Mouse (Mus musculus): ENCODE measurements around the gene Gpx3. TPM values are rescaled to one million over a fixed set of nuclear protein-coding genes. Genes with fewer than 3 reads are reported as not detected.

Gpx3 gene
- polyA plus RNA-seq, 1 experiment from 2014 or later: 263 TPM

DNA sequence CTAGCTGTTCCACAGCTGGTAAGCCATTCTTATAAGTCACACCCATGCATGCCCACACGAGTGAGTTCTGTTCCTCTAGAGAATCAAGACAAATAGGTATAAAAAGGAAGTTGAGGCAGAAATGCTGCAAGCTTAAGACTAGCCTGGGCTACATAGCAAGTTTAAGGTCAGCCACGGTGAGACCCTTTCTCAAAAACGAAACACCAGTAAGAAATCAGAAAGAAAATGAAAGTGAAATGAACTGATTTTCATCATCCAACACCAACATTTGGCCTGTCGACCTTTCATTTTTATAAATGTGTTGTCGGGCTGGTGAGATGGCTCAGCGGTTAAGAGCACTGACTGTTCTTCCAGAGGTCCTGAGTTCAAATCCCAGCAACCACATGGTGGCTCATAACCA is 23.4 kb upstream of the Gpx3 start:
- Histone ChIP-seq H3K27me3 (replicated peaks; ENCODE audit: control insufficient read depth, insufficient read depth, low read length) (no peaks in the 10 kb centered on the region), H3K9ac (ENCODE audit: low read length) (no peak overlapping the region)
- WGBS: 81% methylated on average over 6 of the region's 6 CpGs

GRCm38 (mm10) chr11:54879434-54879833 is 22.8 kb upstream of the Gpx3 start:
- DNase-seq (ENCODE audit: low spot score) (no peak), ATAC-seq (replicated peaks; ENCODE audit: low FRiP score, low TSS enrichment, low read depth) (peak; percentile 36; the same call in 1 of the 2 replicates)
- Histone ChIP-seq H3K27ac (ENCODE audit: low read depth) (no peak overlapping the region), H3K36me3 (ENCODE audit: control insufficient read depth, insufficient read depth, low read length) (no peaks in the 10 kb centered on the region), H3K4me2 (ENCODE audit: low read length) (no peak overlapping the region), H3K27me3 (replicated peaks; ENCODE audit: control insufficient read depth, insufficient read depth, low read length) (no peaks in the 10 kb centered on the region), H3K4me3 (ENCODE audit: low read depth, low read length) (no peak overlapping the region), H3K4me1 (replicated peaks; ENCODE audit: control insufficient read depth, insufficient read depth, low read length) (peaks cover 15% of the 10 kb centered on the region; the same call in 1 of the 2 replicates), H3K9me3 (ENCODE audit: control insufficient read depth, low read length) (no peaks in the 10 kb centered on the region), H3K9ac (ENCODE audit: low read length) (no peak overlapping the region)
- WGBS: 23% methylated on average over 4 of the region's 4 CpGs

More for the DNA sequence above, 23.4 kb upstream of the Gpx3 start:
- DNase-seq (ENCODE audit: low spot score) (no peak), ATAC-seq (replicated peaks; ENCODE audit: low FRiP score, low TSS enrichment, low read depth) (no peak)
- Histone ChIP-seq H3K4me2 (ENCODE audit: low read length) (no peak overlapping the region), H3K4me1 (replicated peaks; ENCODE audit: control insufficient read depth, insufficient read depth, low read length) (peaks cover 15% of the 10 kb centered on the region; the same call in 1 of the 2 replicates), H3K4me3 (ENCODE audit: low read depth, low read length) (no peak overlapping the region), H3K36me3 (ENCODE audit: control insufficient read depth, insufficient read depth, low read length) (peaks cover 5% of the 10 kb centered on the region), H3K27ac (ENCODE audit: low read depth) (no peak overlapping the region), H3K9me3 (ENCODE audit: control insufficient read depth, low read length) (no peaks in the 10 kb centered on the region)

- WGBS: 59% methylated on average over 10 of the region's 10 CpGs
- Histone ChIP-seq H3K9me3 (ENCODE audit: control insufficient read depth, low read length) (no peaks in the 10 kb centered on the region), H3K9ac (ENCODE audit: low read length) (no peak overlapping the region), H3K4me3 (ENCODE audit: low read depth, low read length) (no peak overlapping the region), H3K27me3 (replicated peaks; ENCODE audit: control insufficient read depth, insufficient read depth, low read length) (no peaks in the 10 kb centered on the region), H3K27ac (ENCODE audit: low read depth) (no peak overlapping the region), H3K4me1 (replicated peaks; ENCODE audit: control insufficient read depth, insufficient read depth, low read length) (peaks cover 17% of the 10 kb centered on the region), H3K36me3 (ENCODE audit: control insufficient read depth, insufficient read depth, low read length) (no peaks in the 10 kb centered on the region), H3K4me2 (ENCODE audit: low read length) (no peak overlapping the region)
- DNase-seq (ENCODE audit: low spot score) (no peak), ATAC-seq (replicated peaks; ENCODE audit: low FRiP score, low TSS enrichment, low read depth) (no peak)
Measured at GRCm38 (mm10) chr11:54879922-54880321, 22.3 kb upstream of the Gpx3 start.

DNA sequence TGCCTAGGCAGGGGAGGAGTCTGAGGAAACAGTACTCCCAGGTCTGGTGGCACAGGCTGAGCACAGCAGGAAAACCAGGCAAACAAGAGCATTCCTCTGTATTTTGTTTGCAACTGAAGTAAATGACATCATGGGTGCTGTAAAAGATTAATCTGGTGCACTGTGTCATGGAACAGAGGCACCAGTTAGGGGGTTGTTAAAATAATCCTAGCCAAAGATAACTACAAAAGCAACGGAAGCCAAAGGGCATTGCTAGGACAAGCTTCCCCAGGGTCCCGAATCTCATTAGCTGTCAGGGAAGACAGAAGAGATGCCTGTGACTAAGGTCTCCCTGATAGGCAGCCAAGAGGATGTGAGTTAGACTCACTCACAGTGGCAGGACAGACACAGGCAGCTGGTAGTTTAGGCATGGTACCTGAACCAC is 21.2 kb upstream of the Gpx3 start:
- H3K27ac ChIP-seq (ENCODE audit: low read depth): no peak overlapping the region
- no peaks in the 10 kb centered on the region for H3K9me3 ChIP-seq (ENCODE audit: control insufficient read depth, low read length)
- DNase-seq (ENCODE audit: low spot score): no peak
- no peaks in the 10 kb centered on the region for H3K36me3 ChIP-seq (ENCODE audit: control insufficient read depth, insufficient read depth, low read length)
- no peak overlapping the region for H3K4me3 ChIP-seq (ENCODE audit: low read depth, low read length)
- no peak overlapping the region for H3K9ac ChIP-seq (ENCODE audit: low read length)
- peaks cover 23% of the 10 kb centered on the region for H3K4me1 ChIP-seq (replicated peaks; ENCODE audit: control insufficient read depth, insufficient read depth, low read length)
- H3K4me2 ChIP-seq (ENCODE audit: low read length): no peak overlapping the region
- no peaks in the 10 kb centered on the region for H3K27me3 ChIP-seq (replicated peaks; ENCODE audit: control insufficient read depth, insufficient read depth, low read length)
- 10% methylated on average over 2 of the region's 2 CpGs for WGBS
- ATAC-seq (replicated peaks; ENCODE audit: low FRiP score, low TSS enrichment, low read depth): peak; percentile 54

- Histone ChIP-seq H3K4me3 (ENCODE audit: low read depth, low read length) (no peak overlapping the region), H3K27me3 (replicated peaks; ENCODE audit: control insufficient read depth, insufficient read depth, low read length) (no peaks in the 10 kb centered on the region), H3K27ac (ENCODE audit: low read depth) (no peak overlapping the region), H3K4me2 (ENCODE audit: low read length) (no peak overlapping the region), H3K4me1 (replicated peaks; ENCODE audit: control insufficient read depth, insufficient read depth, low read length) (peaks cover 23% of the 10 kb centered on the region), H3K9ac (ENCODE audit: low read length) (no peak overlapping the region), H3K9me3 (ENCODE audit: control insufficient read depth, low read length) (no peaks in the 10 kb centered on the region), H3K36me3 (ENCODE audit: control insufficient read depth, insufficient read depth, low read length) (no peaks in the 10 kb centered on the region)
- ATAC-seq (replicated peaks; ENCODE audit: low FRiP score, low TSS enrichment, low read depth) (no peak), DNase-seq (ENCODE audit: low spot score) (no peak)
- WGBS: 38% methylated on average over 8 of the region's 8 CpGs
Measured at GRCm38 (mm10) chr11:54882671-54883070, 19.6 kb upstream of the Gpx3 start.

GRCm38 (mm10) chr11:54884197-54884828 is 17.9 kb upstream of the Gpx3 start:
- Histone ChIP-seq H3K4me2 (ENCODE audit: low read length) (no peak overlapping the region), H3K36me3 (ENCODE audit: control insufficient read depth, insufficient read depth, low read length) (no peaks in the 10 kb centered on the region), H3K27ac (ENCODE audit: low read depth) (no peak overlapping the region), H3K4me1 (replicated peaks; ENCODE audit: control insufficient read depth, insufficient read depth, low read length) (peaks cover 23% of the 10 kb centered on the region), H3K9ac (ENCODE audit: low read length) (no peak overlapping the region), H3K9me3 (ENCODE audit: control insufficient read depth, low read length) (no peaks in the 10 kb centered on the region), H3K27me3 (replicated peaks; ENCODE audit: control insufficient read depth, insufficient read depth, low read length) (no peaks in the 10 kb centered on the region), H3K4me3 (ENCODE audit: low read depth, low read length) (no peak overlapping the region)
- ATAC-seq (replicated peaks; ENCODE audit: low FRiP score, low TSS enrichment, low read depth) (no peak), DNase-seq (ENCODE audit: low spot score) (no peak)
- 74% methylated on average over 5 of the region's 5 CpGs for WGBS

- Histone ChIP-seq H3K36me3 (ENCODE audit: control insufficient read depth, insufficient read depth, low read length) (no peaks in the 10 kb centered on the region), H3K9ac (ENCODE audit: low read length) (no peak overlapping the region), H3K4me3 (ENCODE audit: low read depth, low read length) (no peak overlapping the region), H3K27ac (ENCODE audit: low read depth) (no peak overlapping the region), H3K4me2 (ENCODE audit: low read length) (no peak overlapping the region), H3K27me3 (replicated peaks; ENCODE audit: control insufficient read depth, insufficient read depth, low read length) (no peaks in the 10 kb centered on the region), H3K4me1 (replicated peaks; ENCODE audit: control insufficient read depth, insufficient read depth, low read length) (peaks cover 18% of the 10 kb centered on the region), H3K9me3 (ENCODE audit: control insufficient read depth, low read length) (no peaks in the 10 kb centered on the region)
- ATAC-seq (replicated peaks; ENCODE audit: low FRiP score, low TSS enrichment, low read depth) (no peak), DNase-seq (ENCODE audit: low spot score) (no peak)
- WGBS: 4% methylated on average over 5 of the region's 5 CpGs
Measured at GRCm38 (mm10) chr11:54884937-54885336, 17.3 kb upstream of the Gpx3 start.

DNA sequence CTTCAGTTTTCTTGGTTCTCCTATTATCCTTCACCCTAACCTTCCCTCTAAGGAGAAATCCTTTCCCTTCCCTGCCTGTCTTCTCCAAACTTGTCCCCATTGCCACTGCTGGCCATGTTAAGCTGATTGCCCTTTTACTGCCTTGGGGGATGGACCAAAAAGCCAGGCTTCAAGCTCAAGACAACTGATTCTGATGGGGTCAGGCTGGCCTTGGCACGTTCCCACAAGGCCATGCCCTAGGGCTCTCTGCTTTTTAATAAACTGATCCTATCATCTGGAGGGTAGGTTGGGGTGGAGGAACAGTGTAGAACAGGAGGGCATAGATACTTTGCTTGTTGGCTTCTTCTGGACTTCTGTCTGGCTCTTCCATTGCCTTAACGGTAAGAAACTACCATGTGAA is 16.8 kb upstream of the Gpx3 start:
- Histone ChIP-seq H3K4me2 (ENCODE audit: low read length) (no peak overlapping the region), H3K9me3 (ENCODE audit: control insufficient read depth, low read length) (no peaks in the 10 kb centered on the region), H3K27ac (ENCODE audit: low read depth) (0 out of 2 replicates have a peak overlapping the region, but pooled peaks have one; percentile 22), H3K4me1 (replicated peaks; ENCODE audit: control insufficient read depth, insufficient read depth, low read length) (peaks cover 18% of the 10 kb centered on the region; the same call in 1 of the 2 replicates), H3K4me3 (ENCODE audit: low read depth, low read length) (no peak overlapping the region), H3K9ac (ENCODE audit: low read length) (no peak overlapping the region), H3K36me3 (ENCODE audit: control insufficient read depth, insufficient read depth, low read length) (no peaks in the 10 kb centered on the region), H3K27me3 (replicated peaks; ENCODE audit: control insufficient read depth, insufficient read depth, low read length) (no peaks in the 10 kb centered on the region)
- ATAC-seq (replicated peaks; ENCODE audit: low FRiP score, low TSS enrichment, low read depth) (no peak), DNase-seq (ENCODE audit: low spot score) (no peak)
- 80% methylated on average over 2 of the region's 2 CpGs for WGBS

GRCm38 (mm10) chr11:54887927-54888326 is 14.3 kb upstream of the Gpx3 start:
- H3K27ac ChIP-seq (ENCODE audit: low read depth): no peak overlapping the region
- no peaks in the 10 kb centered on the region for H3K27me3 ChIP-seq (replicated peaks; ENCODE audit: control insufficient read depth, insufficient read depth, low read length)
- no peak overlapping the region for H3K9ac ChIP-seq (ENCODE audit: low read length)
- H3K36me3 ChIP-seq (ENCODE audit: control insufficient read depth, insufficient read depth, low read length): no peaks in the 10 kb centered on the region
- no peak for DNase-seq (ENCODE audit: low spot score)
- no peaks in the 10 kb centered on the region for H3K9me3 ChIP-seq (ENCODE audit: control insufficient read depth, low read length)
- H3K4me3 ChIP-seq (ENCODE audit: low read depth, low read length): no peak overlapping the region
- WGBS: 63% methylated on average over 6 of the region's 6 CpGs
- H3K4me1 ChIP-seq (replicated peaks; ENCODE audit: control insufficient read depth, insufficient read depth, low read length): peaks cover 9% of the 10 kb centered on the region; the same call in 1 of the 2 replicates
- ATAC-seq (replicated peaks; ENCODE audit: low FRiP score, low TSS enrichment, low read depth): no peak
- no peak overlapping the region for H3K4me2 ChIP-seq (ENCODE audit: low read length)
